23 mouse cellular contexts compared by ENCODE assay signal in genomic region chr16:37951171-37951570, GRCm38 (mm10). TPM values are rescaled to one million over a fixed set of nuclear protein-coding genes. Genes with fewer than 3 reads are reported as not detected.
A peak's percentile ranks its signal among the peaks of the same experiment; 100 is the strongest.
DNase-seq lines count a peak whose midpoint lies in the region; ATAC-seq lines count a peak whose summit lies in the region.
"Had no signal": no experiment of that assay in that cellular context is flagged by ENCODE, and none has a peak within 500 bp of the region (broad histone marks: within the 10 kb centered on the region; RNA-seq: fewer than 3 reads in every experiment).

No protein-coding gene starts in this region.

- ATAC-seq in midbrain, embryonic 11.5 days (ENCODE audit: low FRiP score) = no peak
- ATAC-seq: activated CD4-positive, CD25-positive, alpha-beta regulatory T cell, adult 4 months; CD4-positive, CD25-positive, alpha-beta regulatory T cell, adult 4 months; Patski had no signal

- peaks cover 7% of the 10 kb centered on the region; the same call in 1 of the 2 replicates for H3K4me1 ChIP-seq in midbrain, embryonic 11.5 days (ENCODE audit: control insufficient read depth, insufficient read depth, low read length)
- H3K4me1 ChIP-seq in midbrain, embryonic 10.5 days = peaks cover 10% of the 10 kb centered on the region; the same call in 1 of the 2 replicates

- no peaks in the 10 kb centered on the region for H3K36me3 ChIP-seq in midbrain, embryonic 11.5 days (ENCODE audit: control insufficient read depth, insufficient read depth, low read length)
- no peaks in the 10 kb centered on the region for H3K36me3 ChIP-seq in midbrain, embryonic 10.5 days
- H3K36me3 ChIP-seq: G1E had no signal

- DNase-seq in midbrain, embryonic 11.5 days (ENCODE audit: low spot score, missing footprints) = peak; percentile 14
- DNase-seq in midbrain, embryonic 10.5 days (ENCODE audit: low spot score) = no peak
- peak; percentile 71 for DNase-seq in adipocyte (ENCODE audit: low spot score)
- DNase-seq in fibroblast of lung, adult 2 months (ENCODE audit: low read depth) = peak; percentile 53
- no peak for DNase-seq in left cerebral cortex, adult 8-10 months (ENCODE audit: low spot score in 2 of 2)
- DNase-seq in cerebellum, postnatal 25 days = no peak
- DNase-seq: adrenal gland, adult 2 months; adrenal gland, adult 8-10 months; adrenal gland, postnatal 10 days; adrenal gland, postnatal 14 days; adrenal gland, postnatal 25 days; adrenal gland, postnatal 36 days; B cell, adult 2 months; cerebellum, adult 11 months; cerebellum, adult 11-12 months; cerebellum, adult 18-20 months; cerebellum, adult 2 months had no signal

- no peak overlapping the region for H3K9ac ChIP-seq in midbrain, embryonic 11.5 days (ENCODE audit: low read length)

- H3K4me3 ChIP-seq in midbrain, embryonic 11.5 days (ENCODE audit: low read depth, low read length) = no peak overlapping the region
- no peak overlapping the region for H3K4me3 ChIP-seq in midbrain, embryonic 10.5 days

- H3K9me3 ChIP-seq in midbrain, embryonic 11.5 days (ENCODE audit: control insufficient read depth, low read length) = no peaks in the 10 kb centered on the region
- H3K9me3 ChIP-seq in midbrain, embryonic 10.5 days (replicated peaks) = no peaks in the 10 kb centered on the region
- H3K9me3 ChIP-seq: G1E had no signal

- no peak overlapping the region for H3K27ac ChIP-seq in midbrain, embryonic 11.5 days (ENCODE audit: low read depth, low read length)
- no peak overlapping the region for H3K27ac ChIP-seq in midbrain, embryonic 10.5 days (replicated peaks)

- no peaks in the 10 kb centered on the region for H3K27me3 ChIP-seq in midbrain, embryonic 11.5 days (ENCODE audit: control insufficient read depth, insufficient read depth, low read length)
- H3K27me3 ChIP-seq in midbrain, embryonic 10.5 days (ENCODE audit: low read depth, poor library complexity, severe bottlenecking) = no peaks in the 10 kb centered on the region
- H3K27me3 ChIP-seq: CH12.LX, Patski had no signal

- H3K4me2 ChIP-seq in midbrain, embryonic 11.5 days = no peak overlapping the region

RNA-seq across cellular contexts. Expression of gene Gpr156, which starts 34.9 kb away (rescaled TPM):
- polyA plus RNA-seq in midbrain, embryonic 11.5 days (2014; fragmentation: Nextera tagmentation; extraction: Ambion mirVana) = 3.4 and 4.2 TPM in 2 replicates
- polyA plus RNA-seq in midbrain, embryonic 10.5 days (2016; fragmentation: Nextera tagmentation; extraction: Ambion mirVana) = 2.0 and 3.2 TPM in 2 replicates
- under 1 TPM; 0.57 to 0.77 (median 0.58) TPM for total RNA-seq in left cerebral cortex, adult 8-10 months (2022)
- total RNA-seq: MEL had no signal
- polyA plus RNA-seq: activated CD4-positive, CD25-positive, alpha-beta regulatory T cell, adult 4 months; CD4-positive, CD25-positive, alpha-beta regulatory T cell, adult 4 months; G1E had no signal

Comparison
In these comparisons a context has a peak if more than half of its experiments do, and no peak if none do; other contexts are left out.
1. DNase-seq: peak in midbrain, embryonic 11.5 days (single experiment), adipocyte (single experiment) and fibroblast of lung, adult 2 months (single experiment); none in midbrain, embryonic 10.5 days (single experiment), left cerebral cortex, adult 8-10 months (0 of 2) and cerebellum, postnatal 25 days (0 of 2).